Mouse (Mus musculus) thymus, postnatal 25 days (tissue): ENCODE measurements at regions not wholly inside any gene's neighbourhood (a gene's known extent, or its start where the extent isn't known, plus 50 kb on each side); places are given as distances from the start of the nearest gene placed in this dataset.
A peak's percentile ranks its signal among the peaks of the same experiment; 100 is the strongest.
"Not testable (repeated sequence)": the region's sequence is repeated elsewhere in the genome, so short reads cannot be mapped to it uniquely, and the experiment has no call there.

Experiments used
- DNase-seq: peaks from one replicate; pipeline ENCODE4 v3.0.0; 2022

DNA sequence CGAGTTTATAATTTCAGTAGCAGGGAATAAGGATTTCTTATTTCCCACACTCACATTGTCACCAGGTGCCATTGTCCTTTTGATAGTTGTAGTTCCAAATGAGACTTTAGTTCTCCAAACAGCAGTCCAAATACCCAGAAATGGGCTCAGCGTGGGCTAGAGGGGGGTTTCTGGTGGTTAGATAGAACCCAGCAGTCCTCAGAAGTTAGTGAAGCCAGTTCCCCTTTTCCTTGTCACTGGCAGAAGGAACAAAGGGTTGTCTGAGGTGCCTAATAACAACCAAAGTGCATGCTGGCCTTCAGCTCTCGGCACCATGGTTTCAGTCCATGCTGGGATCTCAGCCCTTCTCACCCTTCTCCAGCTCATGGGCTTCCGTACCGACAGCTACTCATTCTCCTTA is 118.1 kb upstream of the Slc38a2 start:
- no peak for DNase-seq

DNA sequence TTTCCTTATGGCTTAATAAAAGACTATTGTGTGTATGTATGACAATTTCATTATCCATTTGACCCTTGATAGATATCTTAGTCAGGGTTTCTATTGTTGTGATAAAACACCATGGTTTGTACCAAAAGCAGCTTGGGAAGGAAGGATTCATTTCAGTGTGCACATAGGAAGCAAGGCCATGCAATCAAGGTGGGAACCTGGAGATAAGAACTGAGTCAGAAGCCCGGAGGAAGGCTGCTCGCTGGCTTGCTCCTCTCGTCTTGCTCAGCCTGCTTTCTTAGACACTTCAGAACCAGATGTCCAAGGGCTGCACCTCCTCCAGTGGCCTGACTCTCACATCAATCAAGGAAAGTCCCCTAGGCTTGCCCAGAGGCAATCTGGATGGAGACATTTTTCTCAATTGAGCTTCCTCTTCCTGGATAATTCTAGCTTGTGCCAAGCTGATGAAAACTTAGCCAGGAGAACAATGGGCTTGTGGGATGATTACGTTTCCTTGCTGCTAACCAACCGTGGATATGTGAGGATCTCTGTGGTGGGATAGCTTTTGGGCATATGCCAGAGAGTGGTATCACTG is 117.6 kb upstream of the Slc38a2 start:
- no peak for DNase-seq

GRCm38 (mm10) chr15:96813472-96813871 is 113.9 kb upstream of the Slc38a2 start:
- DNase-seq, result no peak

- no peak for DNase-seq
These were observed 103.2 kb upstream of the Slc38a2 start for GRCm38 (mm10) chr15:96802729-96803053.

- DNase-seq, result no peak
These were observed 102.7 kb upstream of the Slc38a2 start for GRCm38 (mm10) chr15:96802034-96802728.

DNA sequence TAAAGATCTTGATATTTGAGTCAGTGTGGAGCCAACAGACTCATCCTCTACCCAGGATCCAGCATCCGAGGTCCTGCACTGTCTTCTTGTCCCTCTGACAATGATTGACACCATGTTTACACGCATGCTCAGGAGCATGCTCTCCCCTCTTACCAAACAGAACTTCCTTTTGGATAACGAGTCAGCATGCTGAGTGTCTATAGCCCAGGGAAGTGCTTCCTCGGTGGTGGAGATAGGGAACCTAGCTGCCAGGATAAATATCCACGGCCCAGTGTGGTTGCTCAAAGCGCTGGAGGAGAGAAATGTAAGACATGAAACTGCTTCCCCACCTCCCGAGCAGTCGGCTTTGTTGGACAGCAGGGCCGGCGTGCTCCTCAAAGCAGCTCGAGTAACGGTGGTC is 99.7 kb upstream of the Slc38a2 start:
- DNase-seq, result no peak

GRCm38 (mm10) chr15:96797615-96798270 is 98.2 kb upstream of the Slc38a2 start:
- DNase-seq, result no peak

DNA sequence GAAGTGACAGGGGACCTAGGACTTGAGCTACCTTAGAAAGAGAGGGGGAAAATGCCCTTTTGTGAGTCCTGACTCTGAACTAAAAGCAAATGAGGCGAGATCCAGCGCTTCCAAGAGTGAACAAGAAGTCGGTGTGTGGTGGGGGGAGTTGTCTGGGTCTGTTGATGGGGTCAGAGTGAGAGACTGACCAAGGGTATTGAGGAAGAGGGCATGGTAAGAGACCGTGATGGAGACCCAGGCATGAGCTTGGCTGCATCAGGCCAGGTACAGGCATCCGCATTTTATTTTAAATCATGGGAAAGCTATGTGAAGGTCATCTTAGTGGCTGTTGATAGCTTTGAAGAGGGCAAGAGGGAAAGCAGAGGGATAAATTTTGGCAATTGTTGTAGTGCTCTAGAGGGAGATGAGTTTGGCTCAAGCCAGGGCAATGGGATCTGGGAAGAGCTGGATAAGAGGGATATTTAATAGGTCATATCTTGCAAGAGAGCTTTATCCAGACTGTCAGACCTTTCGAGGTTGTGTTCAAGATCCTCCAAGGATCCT is 94.7 kb upstream of the Slc38a2 start:
- DNase-seq, result no peak

DNA sequence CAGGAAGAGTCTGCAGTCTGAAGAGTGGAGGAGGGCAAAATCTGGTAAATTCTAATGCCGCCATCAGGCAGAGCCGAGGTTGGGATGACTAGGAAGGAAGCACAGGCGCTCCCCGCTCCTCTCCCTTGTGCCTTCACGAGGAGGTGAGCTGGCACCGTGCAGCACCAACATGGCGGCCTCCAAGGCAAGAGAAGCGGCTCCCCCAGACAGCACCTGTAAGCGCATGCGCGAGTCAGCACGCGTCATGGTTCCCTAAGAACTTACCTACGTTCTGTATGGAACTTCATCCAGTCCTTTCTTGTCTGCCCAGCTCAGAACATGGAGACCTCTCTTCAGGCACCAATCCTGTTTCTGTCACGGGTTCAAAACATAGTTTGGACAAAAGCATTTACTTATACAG is 93.7 kb upstream of the Slc38a2 start:
- DNase-seq, result no peak

DNA sequence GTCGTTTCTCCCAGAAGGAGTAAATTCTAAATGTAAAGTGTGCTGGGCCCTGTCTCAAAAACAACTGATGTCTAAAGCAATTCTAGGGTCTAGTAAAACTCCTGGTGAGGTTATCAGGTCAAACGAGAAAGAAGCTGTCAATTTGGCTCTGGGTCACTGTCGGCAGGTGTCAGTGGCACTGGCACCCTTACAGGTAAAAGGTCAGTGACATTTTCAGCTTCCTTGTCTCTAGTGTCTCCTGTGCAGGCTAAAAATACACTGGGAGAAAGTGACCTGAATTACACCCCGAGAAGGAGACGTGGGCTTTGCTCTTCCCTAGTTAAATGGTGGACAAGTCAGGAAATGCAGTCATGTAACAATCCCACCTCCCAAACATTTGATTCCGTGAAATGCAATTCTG is 91.8 kb upstream of the Slc38a2 start:
- no peak for DNase-seq

GRCm38 (mm10) chr15:96787921-96788320 is 88.4 kb upstream of the Slc38a2 start:
- not testable (repeated sequence) for DNase-seq

DNA sequence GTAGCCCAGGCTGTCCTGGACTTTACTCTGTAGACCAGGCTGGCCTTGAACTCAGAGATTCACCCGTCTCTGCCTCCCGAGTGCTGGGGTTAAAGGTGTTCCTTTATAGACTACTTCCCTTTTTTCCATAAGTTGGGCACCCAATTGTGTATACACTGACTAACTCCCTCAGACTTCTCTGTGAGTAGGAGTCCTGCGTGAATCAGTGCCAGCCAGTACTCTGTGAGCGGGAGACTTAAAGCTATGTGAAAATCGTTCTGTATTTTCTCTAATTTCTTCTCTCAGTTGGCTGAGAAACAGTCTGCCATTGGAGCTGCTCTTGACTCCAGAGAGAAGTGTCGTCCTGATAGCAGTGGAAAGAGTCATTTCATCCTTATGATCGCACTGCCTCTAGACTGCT is 85.0 kb upstream of the Slc38a2 start:
- DNase-seq, result no peak

DNA sequence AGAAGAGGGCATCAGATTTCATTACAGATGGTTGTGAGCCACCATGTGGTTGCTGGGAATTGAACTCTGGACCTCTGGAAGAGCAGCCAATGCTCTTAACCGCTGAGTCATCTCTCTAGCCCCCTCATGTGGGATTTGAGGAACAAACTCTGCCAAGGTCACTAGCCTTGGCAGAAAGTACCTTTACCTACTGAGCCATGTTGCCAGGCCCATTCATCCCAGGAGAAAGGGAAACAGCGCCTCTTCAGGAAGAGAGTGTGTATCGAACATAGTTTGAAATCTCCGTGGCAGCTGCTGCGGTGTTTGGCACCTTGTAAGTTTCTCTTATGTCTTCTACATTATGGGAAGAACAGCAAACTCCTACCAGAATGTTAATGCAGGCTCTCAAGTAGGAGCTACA is 82.0 kb upstream of the Slc38a2 start:
- DNase-seq, result no peak

DNA sequence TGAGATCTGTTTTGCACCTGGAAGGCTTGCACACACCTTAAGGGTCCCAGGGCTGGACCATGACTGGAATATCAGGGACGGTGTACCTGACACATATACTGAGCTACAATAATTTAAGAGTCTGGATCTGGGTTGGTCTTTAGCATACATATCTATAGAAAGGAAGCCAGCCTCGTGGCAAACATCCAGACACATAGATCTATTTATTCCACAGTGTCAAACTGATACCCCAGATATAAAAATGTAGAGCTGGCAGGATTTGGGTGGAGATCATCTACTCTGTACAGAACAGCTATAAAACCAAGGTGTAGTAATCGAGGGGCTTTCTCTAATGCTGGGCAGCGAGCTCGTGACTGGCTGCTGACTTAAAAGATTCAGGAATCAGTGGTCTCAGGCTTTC is 81.1 kb upstream of the Slc38a2 start:
- no peak for DNase-seq

DNA sequence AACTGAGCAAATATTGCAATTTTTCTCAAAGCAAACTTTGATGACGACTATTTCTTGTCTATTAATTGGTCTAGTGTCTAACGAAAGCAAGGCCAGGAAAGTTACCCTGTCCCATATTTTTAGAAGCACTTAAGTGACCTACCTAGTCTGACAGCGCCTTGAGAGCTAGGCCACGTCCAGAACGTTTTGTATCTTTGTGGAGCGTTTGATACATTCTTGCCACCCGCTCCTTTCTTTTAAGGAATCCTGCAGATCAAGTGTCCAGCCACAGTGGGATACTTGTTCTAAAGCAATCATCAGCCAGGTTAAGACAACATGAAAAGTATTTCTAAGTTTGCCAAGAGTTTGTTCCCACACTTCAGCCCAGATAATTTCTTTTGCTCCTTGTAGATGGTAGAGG is 79.8 kb upstream of the Slc38a2 start:
- no peak for DNase-seq

- peak; percentile 79 for DNase-seq
These were observed 78.9 kb upstream of the Slc38a2 start for GRCm38 (mm10) chr15:96778321-96778926.

DNA sequence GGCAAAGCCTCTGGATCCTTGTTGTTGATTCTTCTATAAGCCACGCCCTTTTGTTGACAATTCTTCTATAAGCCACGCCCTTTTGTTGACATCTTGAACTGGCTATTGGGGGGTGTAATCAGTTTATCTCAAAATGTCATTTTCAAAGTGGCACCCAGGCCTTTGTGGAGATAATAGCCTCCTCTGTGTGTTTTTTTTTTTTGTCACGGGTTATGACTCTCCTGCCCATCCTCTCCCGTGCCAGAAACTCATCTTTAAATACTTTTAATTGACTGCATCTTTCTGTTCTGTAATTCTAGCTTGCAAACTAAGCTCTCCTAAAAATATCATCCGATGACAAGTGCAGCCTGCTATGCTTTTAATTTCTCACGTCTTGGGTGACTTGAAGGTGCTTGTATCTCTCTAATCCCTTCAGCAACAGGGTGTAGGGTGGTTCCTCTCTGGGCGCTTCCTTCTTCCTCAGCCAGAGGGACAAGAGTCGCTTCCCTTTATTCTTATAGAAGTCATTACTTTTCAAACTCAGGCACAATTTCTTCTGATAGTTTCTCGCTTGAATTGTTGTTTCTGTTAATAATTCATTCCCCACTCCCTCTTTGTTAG is 77.0 kb upstream of the Slc38a2 start:
- no peak for DNase-seq

- DNase-seq, result no peak
These were observed 75.6 kb upstream of the Slc38a2 start for GRCm38 (mm10) chr15:96775129-96775528.

- no peak for DNase-seq
These were observed 75.1 kb upstream of the Slc38a2 start for GRCm38 (mm10) chr15:96774664-96775063.

DNA sequence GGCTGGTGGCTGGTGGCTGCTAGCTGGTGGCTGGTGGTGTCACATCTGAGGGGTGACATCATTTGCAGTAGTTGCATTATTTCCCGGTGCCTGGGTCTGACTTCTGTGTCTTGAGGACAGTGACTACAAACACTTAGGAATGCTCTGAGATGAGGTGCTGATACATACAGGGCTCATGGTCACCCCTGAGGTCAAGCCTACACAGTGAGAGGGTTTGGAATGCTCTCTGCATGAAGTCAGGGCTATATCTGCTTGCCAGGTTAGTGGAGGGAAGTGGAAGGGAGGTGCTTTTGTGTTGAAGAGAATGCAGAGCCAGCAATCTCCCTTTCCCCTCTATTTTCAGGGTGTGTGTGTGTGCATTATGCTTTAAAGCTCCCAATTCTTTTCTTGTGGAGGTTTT is 74.1 kb upstream of the Slc38a2 start:
- no peak for DNase-seq

- no peak for DNase-seq
These were observed 73.2 kb upstream of the Slc38a2 start for GRCm38 (mm10) chr15:96772701-96773100.

- no peak for DNase-seq
These were observed 71.3 kb upstream of the Slc38a2 start for GRCm38 (mm10) chr15:96770786-96771185.

GRCm38 (mm10) chr15:96770299-96770698 is 70.8 kb upstream of the Slc38a2 start:
- DNase-seq, result no peak

- no peak for DNase-seq
These were observed 70.2 kb upstream of the Slc38a2 start for GRCm38 (mm10) chr15:96769751-96770150.
